In genomic region chr16:45378147-45378943, GRCm38 (mm10) we compare ENCODE assay signal across 30 mouse cellular contexts. TPM values are rescaled to one million over a fixed set of nuclear protein-coding genes. Genes with fewer than 3 reads are reported as not detected.
DNase-seq lines count a peak whose midpoint lies in the region; ATAC-seq and TF ChIP-seq lines count a peak whose summit lies in the region.
"Had no signal": no experiment of that assay in that cellular context is flagged by ENCODE, and none has a peak within 500 bp of the region (broad histone marks: within the 10 kb centered on the region; RNA-seq: fewer than 3 reads in every experiment).

No protein-coding gene starts in this region.

- no peaks in the 10 kb centered on the region for H3K36me3 ChIP-seq in hindbrain, embryonic 10.5 days
- no peaks in the 10 kb centered on the region for H3K36me3 ChIP-seq in hindbrain, embryonic 11.5 days (ENCODE audit: control insufficient read depth, insufficient read depth, low read length)
- H3K36me3 ChIP-seq: embryonic facial prominence, embryonic 12.5 days; forebrain, embryonic 10.5 days; heart, embryonic 13.5 days; liver, embryonic 15.5 days had no signal

- ATAC-seq in hindbrain, embryonic 11.5 days (ENCODE audit: low FRiP score) = no peak
- ATAC-seq: forebrain, embryonic 16.5 days; hindbrain, embryonic 16.5 days had no signal

- H3K9me3 ChIP-seq in hindbrain, embryonic 10.5 days = no peaks in the 10 kb centered on the region
- H3K9me3 ChIP-seq in hindbrain, embryonic 11.5 days (ENCODE audit: control insufficient read depth, low read length) = no peaks in the 10 kb centered on the region
- H3K9me3 ChIP-seq: embryonic facial prominence, embryonic 12.5 days; forebrain, embryonic 10.5 days; heart, embryonic 13.5 days; liver, embryonic 15.5 days; neural tube, embryonic 15.5 days had no signal

- DNase-seq in gastrocnemius, adult 2 months = no peak
- no peak for DNase-seq in gastrocnemius, adult 18-20 months (ENCODE audit: low spot score)
- peak; percentile 52 to 77 for DNase-seq in lung, adult 18-20 months
- no peak for DNase-seq in lung, adult 2 months
- DNase-seq in 3T3-L1 (ENCODE audit: low read depth, low spot score) = peak; percentile 48
- no peak for DNase-seq in hindbrain, embryonic 10.5 days (ENCODE audit: low spot score)
- DNase-seq in hindbrain, embryonic 11.5 days (ENCODE audit: low spot score) = no peak
- DNase-seq: cerebellum, adult 2 months; embryo, embryonic 11 days; gastrocnemius, postnatal 14 days; heart, postnatal 10 days; kidney, adult 8-10 months; kidney, postnatal 4 days; liver; midbrain, embryonic 14.5 days; retina, postnatal 1 day; right cerebral cortex, postnatal 14 days; thymus, postnatal 4 days had no signal

- no peak overlapping the region for H3K9ac ChIP-seq in hindbrain, embryonic 11.5 days (ENCODE audit: low read depth, low read length)
- H3K9ac ChIP-seq: embryonic facial prominence, embryonic 12.5 days; heart, embryonic 13.5 days; liver, embryonic 15.5 days; neural tube, embryonic 15.5 days had no signal

- whole genome bisulfite sequencing in lung, adult 2 months = 67% methylated on average over 5 of the region's 5 CpGs
- 93% methylated on average over 5 of the region's 5 CpGs for WGBS in hindbrain, embryonic 10.5 days
- 93% methylated on average over 5 of the region's 5 CpGs for WGBS in hindbrain, embryonic 11.5 days

- TF ChIP-seq POLR2A in lung, adult 2 months (IDR thresholded peaks at IDR 0.05; ENCODE audit: borderline replicate concordance, extremely low read depth, low read depth, low read length) = no peak

- no peak overlapping the region for H3K4me2 ChIP-seq in hindbrain, embryonic 11.5 days (replicated peaks; ENCODE audit: low read depth, low read length)
- H3K4me2 ChIP-seq: embryonic facial prominence, embryonic 12.5 days; heart, embryonic 13.5 days; liver, embryonic 15.5 days; neural tube, embryonic 15.5 days had no signal

- intact Hi-C loops in gastrocnemius, adult 2 months (cut with DNase I) = loop anchor here (5.0 kb wide), 1 partner anchor 46 kb away; no protein-coding TSS in a partner anchor

- H3K27ac ChIP-seq in gastrocnemius, adult 2 months = peak overlapping the region; percentile 31
- peak overlapping the region; percentile 80 for H3K27ac ChIP-seq in brown adipose tissue, adult 24 weeks (replicated peaks; ENCODE audit: low read depth, low read length)
- H3K27ac ChIP-seq in hindbrain, embryonic 10.5 days = no peak overlapping the region
- no peak overlapping the region for H3K27ac ChIP-seq in hindbrain, embryonic 11.5 days (ENCODE audit: low read depth, low read length)
- H3K27ac ChIP-seq: embryonic facial prominence, embryonic 12.5 days; forebrain, embryonic 10.5 days; heart, embryonic 13.5 days; kidney, postnatal 0 days; liver, embryonic 15.5 days; macrophage; neural tube, embryonic 15.5 days had no signal

- H3K27me3 ChIP-seq in hindbrain, embryonic 10.5 days (ENCODE audit: insufficient read depth, poor library complexity, severe bottlenecking) = no peaks in the 10 kb centered on the region
- no peaks in the 10 kb centered on the region for H3K27me3 ChIP-seq in hindbrain, embryonic 11.5 days (ENCODE audit: control insufficient read depth, insufficient read depth, low read length)
- H3K27me3 ChIP-seq: embryonic facial prominence, embryonic 12.5 days; heart, embryonic 13.5 days; liver, embryonic 15.5 days; neural tube, embryonic 15.5 days had no signal

- peaks cover 19% of the 10 kb centered on the region for H3K4me1 ChIP-seq in lung, adult 2 months (ENCODE audit: control insufficient read depth, insufficient read depth, low read length)
- H3K4me1 ChIP-seq in brown adipose tissue, adult 24 weeks (ENCODE audit: control insufficient read depth, insufficient read depth, insufficient read length, low read length) = peaks cover 11% of the 10 kb centered on the region
- H3K4me1 ChIP-seq in hindbrain, embryonic 10.5 days (replicated peaks) = no peaks in the 10 kb centered on the region
- H3K4me1 ChIP-seq in hindbrain, embryonic 11.5 days (replicated peaks; ENCODE audit: control insufficient read depth, insufficient read depth, low read length) = no peaks in the 10 kb centered on the region
- H3K4me1 ChIP-seq: embryonic facial prominence, embryonic 12.5 days; forebrain, embryonic 10.5 days; heart, embryonic 13.5 days; liver, embryonic 15.5 days; neural tube, embryonic 15.5 days had no signal

- H3K4me3 ChIP-seq in gastrocnemius, adult 2 months = no peak overlapping the region
- no peak overlapping the region for H3K4me3 ChIP-seq in lung, adult 2 months (replicated peaks; ENCODE audit: extremely low read depth, low read depth, low read length)
- no peak overlapping the region for H3K4me3 ChIP-seq in brown adipose tissue, adult 24 weeks (ENCODE audit: insufficient read depth, low read depth, low read length)
- no peak overlapping the region for H3K4me3 ChIP-seq in hindbrain, embryonic 10.5 days
- H3K4me3 ChIP-seq in hindbrain, embryonic 11.5 days (ENCODE audit: low read depth, low read length) = no peak overlapping the region
- H3K4me3 ChIP-seq: embryonic facial prominence, embryonic 12.5 days; forebrain, embryonic 10.5 days; heart, embryonic 13.5 days; liver, embryonic 15.5 days; neural tube, embryonic 15.5 days had no signal

- TF ChIP-seq CTCF in gastrocnemius, adult 2 months (IDR thresholded peaks at IDR 0.05) = no peak
- TF ChIP-seq CTCF in lung, adult 2 months (IDR thresholded peaks at IDR 0.05; ENCODE audit: insufficient read depth, low read length) = no peak

RNA-seq across cellular contexts. Expression of gene Cd200, which starts 30.5 kb away (rescaled TPM):
- 10 to 100 TPM; 10.4 to 20.1 TPM for total RNA-seq in gastrocnemius, adult 2 months (2021)
- total RNA-seq in gastrocnemius, adult 18-20 months (2021) = 10 to 100 TPM; 11.3 to 18.1 TPM
- 207 and 212 TPM in 2 replicates for polyA plus RNA-seq in lung, adult 2 months (2012; rRNA removed)
- polyA plus RNA-seq in brown adipose tissue, adult 24 weeks (2012; ENCODE audit: insufficient read depth, insufficient read length, missing spikeins) = 39.3 and 47.9 TPM in 2 replicates
- polyA plus RNA-seq in hindbrain, embryonic 10.5 days (2016; fragmentation: Nextera tagmentation; extraction: Ambion mirVana) = 11.0 and 29.3 TPM in 2 replicates
- 49.4 and 52.9 TPM in 2 replicates for polyA plus RNA-seq in hindbrain, embryonic 11.5 days (2014; fragmentation: Nextera tagmentation; extraction: Ambion mirVana)
- total RNA-seq: megakaryocyte-erythroid progenitor cell, adult 5-6 weeks; MEL had no signal

Comparison
In these comparisons a context has a peak if more than half of its experiments do, and no peak if none do; other contexts are left out.
1. DNase-seq: peak in lung, adult 18-20 months (2 of 2) and 3T3-L1 (single experiment); none in gastrocnemius, adult 2 months (single experiment), gastrocnemius, adult 18-20 months (single experiment), lung, adult 2 months (single experiment), hindbrain, embryonic 10.5 days (single experiment) and hindbrain, embryonic 11.5 days (single experiment).
2. H3K27ac ChIP-seq: peak in gastrocnemius, adult 2 months (single experiment) and brown adipose tissue, adult 24 weeks (single experiment); none in hindbrain, embryonic 10.5 days (single experiment) and hindbrain, embryonic 11.5 days (single experiment).